Mouse (Mus musculus) urinary bladder, adult 2 months (tissue): ENCODE results near the gene Ccdc187. TPM values are rescaled to one million over a fixed set of nuclear protein-coding genes. Genes with fewer than 3 reads are reported as not detected.

Experiments
- DNase-seq: peaks from one replicate; pipeline ENCODE4 v3.0.0; 2022; ENCODE audit warnings: low spot score
- polyA plus RNA-seq: library from polyadenylated mRNA; depleted of rRNA; stranded (reverse); fragments of >200 nt; gene quantifications from 2 replicates; pipeline ENCODE4 v1.2.3, GENCODE M21; 2012

Gene Ccdc187
- polyA plus RNA-seq, 1 experiment: 1.0 TPM

GRCm38 (mm10) chr2:26280594-26280993, 13.8 kb downstream of the Ccdc187 start:
- no peak for DNase-seq

GRCm38 (mm10) chr2:26279712-26280111, 14.6 kb downstream of the Ccdc187 start:
- no peak for DNase-seq

GRCm38 (mm10) chr2:26273611-26274010, 20.7 kb downstream of the Ccdc187 start:
- DNase-seq: no peak

- no peak for DNase-seq
Observed at GRCm38 (mm10) chr2:26268216-26268615, 26.1 kb downstream of the Ccdc187 start.

GRCm38 (mm10) chr2:26266066-26266742, 28.2 kb downstream of the Ccdc187 start:
- no peak for DNase-seq

- DNase-seq: no peak
Observed at GRCm38 (mm10) chr2:26265095-26265494, 29.3 kb downstream of the Ccdc187 start.

- DNase-seq: no peak
Observed at GRCm38 (mm10) chr2:26264646-26265045, 29.7 kb downstream of the Ccdc187 start.

- no peak for DNase-seq
Observed at GRCm38 (mm10) chr2:26257315-26258096, 36.9 kb downstream of the Ccdc187 start.

GRCm38 (mm10) chr2:26254816-26255215, 39.5 kb downstream of the Ccdc187 start:
- DNase-seq: no peak

- no peak for DNase-seq
Observed at GRCm38 (mm10) chr2:26252514-26253206, 41.7 kb downstream of the Ccdc187 start.

- DNase-seq: no peak
Observed at GRCm38 (mm10) chr2:26247531-26247930, 46.8 kb downstream of the Ccdc187 start.

- no peak for DNase-seq
Observed at GRCm38 (mm10) chr2:26240841-26241240, 53.5 kb downstream of the Ccdc187 start.

- no peak for DNase-seq
Observed at GRCm38 (mm10) chr2:26240330-26240729, 54.0 kb downstream of the Ccdc187 start.

- DNase-seq: peak; percentile 81
Observed at GRCm38 (mm10) chr2:26237290-26237782, 57.0 kb downstream of the Ccdc187 start, which contains the start of gene Qsox2. Qsox2 (minus strand) TSS chr2:26237525.

GRCm38 (mm10) chr2:26236681-26237289, 57.6 kb downstream of the Ccdc187 start:
- no peak for DNase-seq

GRCm38 (mm10) chr2:26234771-26235170, 59.6 kb downstream of the Ccdc187 start:
- no peak for DNase-seq

- no peak for DNase-seq
Observed at GRCm38 (mm10) chr2:26234253-26234652, 60.1 kb downstream of the Ccdc187 start.

- DNase-seq: no peak
Observed at GRCm38 (mm10) chr2:26231366-26231765, 63.0 kb downstream of the Ccdc187 start.

- DNase-seq: no peak
Observed at GRCm38 (mm10) chr2:26230253-26230652, 64.1 kb downstream of the Ccdc187 start.

GRCm38 (mm10) chr2:26227788-26228187, 66.6 kb downstream of the Ccdc187 start:
- no peak for DNase-seq

- DNase-seq: no peak
Observed at GRCm38 (mm10) chr2:26225242-26225641, 69.1 kb downstream of the Ccdc187 start.

GRCm38 (mm10) chr2:26223961-26224360, 70.4 kb downstream of the Ccdc187 start:
- no peak for DNase-seq
